Mouse (Mus musculus) small intestine, adult 2 months (tissue): ENCODE measurements around the gene Tagln2. TPM values are rescaled to one million over a fixed set of nuclear protein-coding genes. Genes with fewer than 3 reads are reported as not detected.

ENCODE experiments used
- H3K27ac ChIP-seq: fragments of 200-500 bp; 2 replicates; pipeline ENCODE4 v1.5.1; 2012; ENCODE audit warnings: low read depth, low read length, control low read depth, inconsistent platforms; ENCODE audit not compliant: insufficient read depth
- H3K27me3 ChIP-seq: fragments of 200-500 bp; 2 replicates; pipeline ENCODE4 v1.6.1; 2012; ENCODE audit warnings: mild to moderate bottlenecking, moderate library complexity, low read length, inconsistent platforms; ENCODE audit not compliant: control insufficient read depth, insufficient read depth
- H3K36me3 ChIP-seq: fragments of 200-500 bp; 2 replicates; pipeline ENCODE4 v1.6.1; 2012; ENCODE audit warnings: mild to moderate bottlenecking, low read length, control low read depth, inconsistent platforms; ENCODE audit not compliant: control insufficient read depth, insufficient read depth
- H3K4me1 ChIP-seq: fragments of 200-500 bp; 2 replicates; pipeline ENCODE4 v1.6.1; 2012; ENCODE audit warnings: low read length, inconsistent platforms, mixed read lengths; ENCODE audit not compliant: control insufficient read depth, insufficient read depth, insufficient read length
- H3K4me3 ChIP-seq: fragments of 200-500 bp; 2 replicates; pipeline ENCODE4 v1.5.1; 2012; ENCODE audit warnings: low read depth, mild to moderate bottlenecking, control low read depth, inconsistent platforms, low read length, moderate library complexity
- CTCF ChIP-seq: fragments of 200-500 bp; IDR thresholded peaks from 2 replicates; pipeline ENCODE4 v1.5.1; 2012; ENCODE audit warnings: low read depth, mild to moderate bottlenecking, control low read depth, inconsistent platforms, low read length, moderate library complexity, mixed read lengths; ENCODE audit not compliant: insufficient replicate concordance, insufficient read length; ENCODE audit errors: extremely low read depth
- POLR2A ChIP-seq: fragments of 200-500 bp; IDR thresholded peaks from 2 replicates; pipeline ENCODE4 v1.6.1; 2012; ENCODE audit warnings: low read depth, mild to moderate bottlenecking, control low read depth, inconsistent platforms, low read length, moderate library complexity
- WGBS: fragments of 180-500 bp; shearing (Covaris S2); methylation state at CpG from one replicate; pipeline ENCODE4 v1.1.7; 2018; 5-methylcytosine and 5-hydroxymethylcytosine counted together
- polyA plus RNA-seq: library from polyadenylated mRNA; depleted of rRNA; stranded (reverse); fragments of >200 nt; gene quantifications from 2 replicates; pipeline ENCODE4 v1.2.3, GENCODE M21; 2012

Gene Tagln2
- polyA plus RNA-seq, 1 experiment: 284 TPM

DNA sequence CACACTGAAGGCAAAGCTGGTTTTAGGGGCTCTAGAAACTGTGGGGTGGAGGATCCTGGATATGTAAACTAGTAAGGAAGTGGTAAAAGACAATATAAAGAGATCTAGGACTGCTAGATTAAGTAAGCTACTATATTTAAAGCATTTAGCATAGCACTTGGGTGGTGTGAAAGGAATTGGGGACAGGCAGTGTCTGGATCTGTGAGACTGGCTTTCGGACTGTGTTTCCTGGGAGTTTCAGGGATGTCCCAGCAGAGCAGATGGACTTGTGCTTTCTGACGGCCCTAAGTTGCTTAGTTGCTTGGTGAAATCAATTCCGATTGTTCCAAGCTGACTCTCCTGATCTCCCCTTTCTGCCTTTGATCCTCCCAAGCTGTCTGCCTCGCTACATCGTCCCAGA is 13.2 kb upstream of the Tagln2 start:
- peaks cover 30% of the 10 kb centered on the region for H3K4me1 ChIP-seq
- TF ChIP-seq CTCF (no peak), POLR2A (no peak)
- H3K4me3 ChIP-seq: no peak overlapping the region
- peaks cover 23% of the 10 kb centered on the region for H3K36me3 ChIP-seq
- H3K27ac ChIP-seq: peak overlapping the region; percentile 4; the same call in 1 of the 2 replicates
- WGBS: 94% methylated on average over 5 of the region's 5 CpGs
- no peaks in the 10 kb centered on the region for H3K27me3 ChIP-seq

DNA sequence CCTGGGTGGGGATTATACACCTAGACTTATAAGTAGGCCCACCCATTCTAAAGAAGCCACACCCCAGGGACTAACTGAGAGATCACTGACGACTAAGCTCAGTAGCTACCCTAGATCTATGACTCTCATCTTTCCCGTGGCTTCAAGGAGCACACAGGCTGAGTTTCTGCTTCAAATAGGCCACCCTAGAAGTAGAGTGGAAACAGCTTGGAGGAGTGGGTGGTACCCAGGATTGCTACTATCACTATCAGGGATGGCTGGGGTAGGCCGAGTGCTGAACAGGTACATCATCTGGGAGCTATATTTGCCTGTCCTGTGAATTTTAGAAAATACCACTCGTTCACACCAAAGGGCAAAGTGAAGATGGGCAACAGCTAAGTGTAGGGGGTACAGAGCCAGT is 12.0 kb upstream of the Tagln2 start:
- TF ChIP-seq POLR2A (no peak), CTCF (no peak)
- WGBS: 65% methylated on average over 4 of the region's 4 CpGs
- H3K4me1 ChIP-seq: peaks cover 30% of the 10 kb centered on the region
- H3K4me3 ChIP-seq: no peak overlapping the region
- 0 out of 2 replicates have a peak overlapping the region, but pooled peaks have one; percentile 22 for H3K27ac ChIP-seq
- H3K36me3 ChIP-seq: peaks cover 34% of the 10 kb centered on the region
- no peaks in the 10 kb centered on the region for H3K27me3 ChIP-seq

DNA sequence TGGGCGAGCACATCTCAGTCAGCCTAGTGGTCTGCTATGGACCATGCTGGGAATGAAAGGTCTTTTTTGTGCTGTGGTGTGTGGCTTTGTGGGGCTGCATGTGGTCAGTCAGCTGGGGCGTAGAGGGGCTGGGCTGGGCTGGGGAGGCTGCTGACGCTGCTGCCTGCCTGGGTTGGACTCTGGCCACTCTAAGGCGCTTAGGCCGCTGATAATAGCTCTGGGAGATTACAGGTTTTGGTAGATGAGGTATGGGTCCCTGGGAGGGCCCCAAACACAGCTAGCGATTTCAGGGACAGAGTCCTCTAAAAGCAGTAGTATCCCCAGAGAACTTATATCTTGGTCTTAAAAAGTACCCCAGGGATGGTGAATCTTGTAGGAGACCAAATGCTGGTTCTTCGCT is 11.0 kb upstream of the Tagln2 start:
- no peak overlapping the region for H3K4me3 ChIP-seq
- H3K27me3 ChIP-seq: no peaks in the 10 kb centered on the region
- 59% methylated on average over 7 of the region's 7 CpGs for WGBS
- peaks cover 43% of the 10 kb centered on the region for H3K36me3 ChIP-seq
- TF ChIP-seq CTCF (no peak), POLR2A (no peak)
- H3K27ac ChIP-seq: peak overlapping the region; percentile 77
- peaks cover 30% of the 10 kb centered on the region for H3K4me1 ChIP-seq

DNA sequence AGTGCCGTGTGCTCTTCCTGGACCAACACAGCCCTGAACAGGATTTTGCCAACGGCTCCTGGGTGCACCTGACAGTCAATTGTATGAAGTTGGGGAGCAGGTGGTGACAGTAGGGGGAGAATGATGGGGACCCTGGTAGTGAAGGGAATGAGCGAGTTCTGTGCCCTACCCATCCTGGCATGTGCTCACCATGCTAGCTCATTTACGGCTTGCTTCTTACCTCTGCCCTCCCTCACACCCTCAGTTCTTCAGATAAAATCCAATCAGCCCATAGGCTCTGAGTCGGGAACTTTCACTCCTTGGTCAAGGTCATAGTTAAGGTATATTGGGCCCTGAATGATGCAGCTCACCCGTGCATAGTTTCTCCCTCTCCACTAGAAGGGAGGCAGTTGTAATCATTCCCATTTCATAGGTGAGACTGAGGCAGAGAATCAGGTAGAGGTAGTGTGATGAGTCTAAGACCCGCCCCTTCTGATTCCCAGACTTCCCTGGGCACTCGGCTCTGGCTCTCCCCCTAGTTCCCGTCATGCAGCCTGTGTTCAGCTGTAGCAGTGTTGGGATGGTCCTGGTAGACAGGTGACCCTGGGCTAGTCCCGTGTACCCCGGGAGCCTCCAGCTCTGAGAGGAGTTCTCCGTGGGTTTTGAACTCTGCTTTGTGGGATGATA is 10.1 kb upstream of the Tagln2 start:
- Histone ChIP-seq H3K36me3 (peaks cover 46% of the 10 kb centered on the region), H3K27me3 (no peaks in the 10 kb centered on the region), H3K27ac (peak overlapping the region; percentile 85), H3K4me3 (peak overlapping the region; percentile 47), H3K4me1 (peaks cover 25% of the 10 kb centered on the region)
- WGBS: 33% methylated on average over 12 of the region's 12 CpGs
- no peak for TF ChIP-seq POLR2A
- TF ChIP-seq CTCF: no peak

DNA sequence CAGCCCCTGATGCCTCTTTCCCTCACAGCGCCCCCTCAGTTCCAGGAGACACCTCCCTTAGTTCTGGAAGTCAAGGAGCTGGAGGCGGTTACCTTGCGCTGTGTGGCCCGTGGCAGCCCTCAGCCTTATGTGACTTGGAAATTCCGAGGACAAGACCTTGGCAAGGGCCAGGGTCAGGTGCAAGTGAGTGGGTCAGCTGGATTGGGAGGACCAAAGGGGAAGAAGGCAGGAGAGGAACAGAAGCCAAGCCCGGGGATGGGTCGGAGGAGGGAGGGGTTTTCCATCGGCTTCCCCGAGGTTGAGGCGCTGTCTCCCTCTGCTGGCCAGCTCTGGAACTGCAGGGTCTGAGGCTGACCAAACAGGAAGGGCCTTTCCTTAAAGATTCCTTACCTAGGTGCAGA is 9.6 kb upstream of the Tagln2 start:
- Histone ChIP-seq H3K4me3 (peak overlapping the region; percentile 47), H3K4me1 (peaks cover 23% of the 10 kb centered on the region), H3K36me3 (peaks cover 44% of the 10 kb centered on the region), H3K27ac (peak overlapping the region; percentile 85), H3K27me3 (no peaks in the 10 kb centered on the region)
- TF ChIP-seq CTCF (peak; percentile 99), POLR2A (no peak)
- WGBS: 6% methylated on average over 10 of the region's 10 CpGs

DNA sequence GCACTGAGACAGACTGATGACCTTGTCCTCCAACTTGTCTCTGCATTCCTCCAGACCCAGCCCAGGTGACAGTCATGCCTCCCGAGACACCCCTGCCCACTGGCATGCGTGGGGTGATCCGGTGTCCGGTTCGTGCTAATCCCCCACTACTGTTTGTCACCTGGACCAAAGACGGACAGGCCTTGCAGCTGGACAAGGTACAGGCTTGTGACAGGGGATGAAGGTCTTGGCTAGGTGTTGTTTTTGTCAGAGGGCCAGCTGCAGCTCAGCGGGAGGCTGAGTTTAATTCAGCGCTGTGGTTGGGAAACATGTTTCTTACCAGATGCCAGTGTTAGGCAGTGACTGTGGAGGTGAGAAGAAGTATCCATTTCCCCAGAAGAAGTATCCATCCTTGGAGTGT is 7.8 kb upstream of the Tagln2 start:
- Histone ChIP-seq H3K36me3 (peaks cover 46% of the 10 kb centered on the region), H3K27me3 (no peaks in the 10 kb centered on the region), H3K27ac (no peak overlapping the region), H3K4me1 (peaks cover 23% of the 10 kb centered on the region), H3K4me3 (no peak overlapping the region)
- WGBS: 94% methylated on average over 8 of the region's 8 CpGs
- TF ChIP-seq POLR2A (no peak), CTCF (no peak)

DNA sequence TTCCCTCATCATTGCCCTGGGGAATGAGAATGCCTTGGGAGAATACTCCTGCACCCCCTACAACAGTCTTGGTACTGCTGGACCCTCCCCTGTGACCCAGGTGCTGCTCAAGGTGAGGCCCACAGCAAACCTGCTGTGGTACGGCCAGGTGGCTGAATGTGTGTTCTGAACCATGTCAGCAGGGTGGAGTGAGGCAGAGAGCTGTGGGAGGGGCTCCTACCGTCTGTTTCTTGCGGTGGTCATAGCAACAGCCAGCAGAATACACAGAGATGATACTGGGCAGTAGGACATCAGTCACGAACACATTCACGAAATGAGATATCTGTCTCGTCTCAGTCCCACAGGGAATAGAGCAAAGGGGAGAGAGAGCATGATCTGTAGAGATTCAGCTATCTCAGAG is 6.3 kb upstream of the Tagln2 start:
- H3K27me3 ChIP-seq: no peaks in the 10 kb centered on the region
- no peak overlapping the region for H3K4me3 ChIP-seq
- WGBS: 78% methylated on average over 6 of the region's 6 CpGs
- H3K27ac ChIP-seq: no peak overlapping the region
- H3K4me1 ChIP-seq: peaks cover 18% of the 10 kb centered on the region
- H3K36me3 ChIP-seq: peaks cover 47% of the 10 kb centered on the region
- TF ChIP-seq CTCF (no peak), POLR2A (no peak)

DNA sequence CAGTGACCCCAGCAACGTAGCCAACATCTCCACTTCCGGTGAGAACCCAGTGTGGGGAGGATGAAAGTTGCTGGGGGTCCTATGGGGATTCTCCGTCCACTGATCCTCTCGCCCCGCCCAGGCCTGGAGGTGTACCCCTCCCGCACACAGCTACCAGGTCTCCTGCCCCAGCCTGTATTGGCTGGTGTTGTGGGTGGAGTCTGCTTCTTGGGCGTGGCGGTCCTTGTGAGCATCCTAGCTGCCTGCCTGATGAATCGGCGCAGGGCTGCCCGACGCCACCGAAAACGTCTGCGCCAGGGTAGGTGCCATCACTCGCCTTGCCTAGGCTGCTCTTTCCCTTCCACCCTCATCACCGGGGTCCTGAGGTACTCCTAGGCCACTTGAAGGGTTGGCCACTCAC is 3.8 kb upstream of the Tagln2 start:
- no peaks in the 10 kb centered on the region for H3K4me1 ChIP-seq
- H3K36me3 ChIP-seq: peaks cover 44% of the 10 kb centered on the region
- TF ChIP-seq CTCF (no peak), POLR2A (no peak)
- no peaks in the 10 kb centered on the region for H3K27me3 ChIP-seq
- 89% methylated on average over 17 of the region's 17 CpGs for WGBS
- no peak overlapping the region for H3K4me3 ChIP-seq
- H3K27ac ChIP-seq: no peak overlapping the region
